Mouse (Mus musculus): ENCODE measurements around the gene Snap47.

DNA sequence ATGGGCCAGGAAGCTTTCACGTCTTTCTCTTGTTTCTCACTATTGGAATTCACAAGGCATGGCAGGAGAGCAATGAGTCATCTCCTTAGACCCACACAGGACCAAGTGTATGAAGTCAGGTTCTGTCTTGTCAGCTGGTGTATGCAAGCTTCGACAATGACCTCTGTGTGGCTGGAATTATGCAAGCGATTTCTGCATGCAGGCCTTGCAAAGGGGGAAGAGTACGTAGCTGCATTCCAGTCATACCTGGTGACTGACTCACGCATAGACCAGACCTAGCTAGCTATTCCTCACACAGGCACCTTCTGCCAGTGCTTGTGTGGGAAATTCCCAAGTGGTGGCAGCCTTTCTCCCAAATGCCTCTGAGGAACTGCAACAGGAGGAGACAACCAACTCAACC is 8.0 kb upstream of the Snap47 start:
- TF ChIP-seq CTCF (IDR thresholded peaks at IDR 0.05; ENCODE audit: low read depth, low read length) (no peak), POLR2A (IDR thresholded peaks at IDR 0.05; ENCODE audit: borderline replicate concordance, low read depth, low read length) (no peak)

Data from bone marrow macrophage, adult 2 months (primary cell).